In the genomic region with DNA sequence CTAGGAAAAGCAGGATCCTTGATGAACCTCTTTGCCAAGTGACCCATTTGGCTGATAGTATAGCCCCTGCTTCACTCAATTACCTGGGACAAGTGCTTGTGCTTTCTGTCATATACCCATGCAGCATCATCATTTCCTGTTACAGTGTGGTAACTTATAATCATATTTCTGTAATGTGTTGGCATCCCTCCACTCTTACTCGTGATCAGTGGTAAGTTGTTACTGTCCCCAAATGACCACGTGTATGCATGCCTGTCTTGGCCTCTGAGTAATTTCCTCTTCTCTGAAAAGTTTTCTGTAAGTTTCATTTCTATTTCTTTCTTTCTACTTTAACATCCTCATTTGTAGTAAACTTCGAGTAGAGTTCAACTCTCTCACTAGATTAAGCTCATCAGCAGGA, we compare ENCODE assay signal across 31 mouse cellular contexts.
A peak's percentile ranks its signal among the peaks of the same experiment; 100 is the strongest.
DNase-seq lines count a peak whose midpoint lies in the region; ATAC-seq lines count a peak whose summit lies in the region.
"Had no signal": no experiment of that assay in that cellular context is flagged by ENCODE, and none has a peak within 500 bp of the region (broad histone marks: within the 10 kb centered on the region; RNA-seq: fewer than 3 reads in every experiment).

No protein-coding gene starts in this region.

- ATAC-seq in neural tube, embryonic 13.5 days (ENCODE audit: low read depth), result no peak
- ATAC-seq in neural tube, embryonic 15.5 days (ENCODE audit: low FRiP score), result no peak
- peak; percentile 95 for ATAC-seq in common myeloid progenitor, adult 5-6 weeks (replicated peaks; ENCODE audit: low read depth, poor library complexity, severe bottlenecking)
- ATAC-seq in megakaryocyte, adult 5-6 weeks (ENCODE audit: poor library complexity, severe bottlenecking), result peak; percentile 91
- ATAC-seq: forebrain, embryonic 16.5 days; hindbrain, embryonic 16.5 days; midbrain, embryonic 13.5 days; Patski had no signal

- 85% methylated on average over 3 of the region's 3 CpGs for WGBS in neural tube, embryonic 13.5 days
- WGBS in neural tube, embryonic 15.5 days, result 77% methylated on average over 3 of the region's 3 CpGs

- no peaks in the 10 kb centered on the region for H3K9me3 ChIP-seq in neural tube, embryonic 13.5 days
- no peaks in the 10 kb centered on the region for H3K9me3 ChIP-seq in neural tube, embryonic 15.5 days (replicated peaks)
- H3K9me3 ChIP-seq: embryonic facial prominence, embryonic 12.5 days; forebrain, embryonic 10.5 days; G1E; heart, embryonic 13.5 days; liver, embryonic 15.5 days; lung, embryonic 15.5 days; midbrain, embryonic 13.5 days had no signal

- DNase-seq in kidney, adult 11 months, result no peak
- no peak for DNase-seq in ovary, adult 18-20 months (ENCODE audit: low spot score)
- DNase-seq in thymus, postnatal 0 days (ENCODE audit: low spot score), result no peak
- DNase-seq: adrenal gland, postnatal 25 days; cerebellum, adult 18-20 months; cerebellum, postnatal 14 days; embryo, embryonic 11 days; gastrocnemius, adult 2 months; gastrocnemius, postnatal 36 days; heart, postnatal 10 days; kidney, adult 8-10 months; kidney, postnatal 4 days; left cerebral cortex, postnatal 4 days; right cerebral cortex, adult 18-20 months; right cerebral cortex, postnatal 4 days; thymus, postnatal 25 days had no signal

- no peak overlapping the region for H3K4me3 ChIP-seq in neural tube, embryonic 13.5 days
- H3K4me3 ChIP-seq in neural tube, embryonic 15.5 days (replicated peaks), result no peak overlapping the region
- H3K4me3 ChIP-seq: embryonic facial prominence, embryonic 12.5 days; forebrain, embryonic 10.5 days; gastrocnemius, adult 2 months; heart, embryonic 13.5 days; liver, embryonic 15.5 days; lung, embryonic 15.5 days; midbrain, embryonic 13.5 days had no signal

- 0 out of 2 replicates have a peak overlapping the region, but pooled peaks have one; percentile 2 for H3K27ac ChIP-seq in neural tube, embryonic 13.5 days (replicated peaks)
- H3K27ac ChIP-seq in neural tube, embryonic 15.5 days (replicated peaks), result no peak overlapping the region
- H3K27ac ChIP-seq: embryonic facial prominence, embryonic 12.5 days; forebrain, embryonic 10.5 days; gastrocnemius, adult 2 months; heart, embryonic 13.5 days; kidney, postnatal 0 days; liver, embryonic 15.5 days; lung, embryonic 15.5 days; midbrain, embryonic 13.5 days had no signal

- no peaks in the 10 kb centered on the region for H3K27me3 ChIP-seq in neural tube, embryonic 13.5 days
- no peaks in the 10 kb centered on the region for H3K27me3 ChIP-seq in neural tube, embryonic 15.5 days (replicated peaks)
- H3K27me3 ChIP-seq: embryonic facial prominence, embryonic 12.5 days; heart, embryonic 13.5 days; liver, embryonic 15.5 days; lung, embryonic 15.5 days; midbrain, embryonic 13.5 days; Patski had no signal

- H3K9ac ChIP-seq in neural tube, embryonic 13.5 days, result no peak overlapping the region
- no peak overlapping the region for H3K9ac ChIP-seq in neural tube, embryonic 15.5 days (replicated peaks)
- H3K9ac ChIP-seq: embryonic facial prominence, embryonic 12.5 days; heart, embryonic 13.5 days; liver, embryonic 15.5 days; lung, embryonic 15.5 days; midbrain, embryonic 13.5 days had no signal

- H3K4me2 ChIP-seq in neural tube, embryonic 13.5 days, result no peak overlapping the region
- H3K4me2 ChIP-seq in neural tube, embryonic 15.5 days, result no peak overlapping the region
- H3K4me2 ChIP-seq: embryonic facial prominence, embryonic 12.5 days; heart, embryonic 13.5 days; liver, embryonic 15.5 days; lung, embryonic 15.5 days; midbrain, embryonic 13.5 days had no signal

- H3K36me3 ChIP-seq in neural tube, embryonic 13.5 days, result no peaks in the 10 kb centered on the region
- H3K36me3 ChIP-seq in neural tube, embryonic 15.5 days, result no peaks in the 10 kb centered on the region
- H3K36me3 ChIP-seq: embryonic facial prominence, embryonic 12.5 days; forebrain, embryonic 10.5 days; G1E; heart, embryonic 13.5 days; liver, embryonic 15.5 days; lung, embryonic 15.5 days; midbrain, embryonic 13.5 days had no signal

- H3K4me1 ChIP-seq in neural tube, embryonic 13.5 days (replicated peaks), result peaks cover 30% of the 10 kb centered on the region
- H3K4me1 ChIP-seq in neural tube, embryonic 15.5 days, result peaks cover 20% of the 10 kb centered on the region
- H3K4me1 ChIP-seq: embryonic facial prominence, embryonic 12.5 days; forebrain, embryonic 10.5 days; liver, embryonic 15.5 days; lung, embryonic 15.5 days had no signal

Comparison
In these comparisons a context has a peak if more than half of its experiments do, and no peak if none do; other contexts are left out.
1. ATAC-seq: peak in common myeloid progenitor, adult 5-6 weeks (single experiment) and megakaryocyte, adult 5-6 weeks (single experiment); none in neural tube, embryonic 13.5 days (single experiment) and neural tube, embryonic 15.5 days (single experiment).